Mouse (Mus musculus): Measurements from ENCODE around the gene Nolc1.
A peak's percentile ranks its signal among the peaks of the same experiment; 100 is the strongest.

The Nolc1 gene

GRCm38 (mm10) chr19:46075616-46076607 is at the start of gene Nolc1:
Gene Nolc1, plus strand, starts transcription at chr19:46075863.
- DNase-seq, result peak; percentile 99

- no peak for DNase-seq
Observed at GRCm38 (mm10) chr19:46026567-46026966, 49.1 kb upstream of the Nolc1 start.

- no peak for DNase-seq
Observed at GRCm38 (mm10) chr19:46028747-46029320, 46.8 kb upstream of the Nolc1 start.

- no peak for DNase-seq
Observed at GRCm38 (mm10) chr19:46029652-46030051, 46.0 kb upstream of the Nolc1 start.

- DNase-seq, result no peak
Observed at GRCm38 (mm10) chr19:46030196-46030983, 45.3 kb upstream of the Nolc1 start.

- no peak for DNase-seq
Observed at GRCm38 (mm10) chr19:46031689-46032432, 43.8 kb upstream of the Nolc1 start.

GRCm38 (mm10) chr19:46032731-46033510 is 42.7 kb upstream of the Nolc1 start:
- no peak for DNase-seq

GRCm38 (mm10) chr19:46033911-46034310 is 41.8 kb upstream of the Nolc1 start:
- no peak for DNase-seq

- DNase-seq, result peak; percentile 53
Observed at GRCm38 (mm10) chr19:46035971-46036370, 39.7 kb upstream of the Nolc1 start.

GRCm38 (mm10) chr19:46036477-46037242 is 39.0 kb upstream of the Nolc1 start:
- no peak for DNase-seq

- peak; percentile 38 for DNase-seq
Observed at GRCm38 (mm10) chr19:46037243-46037924, 38.3 kb upstream of the Nolc1 start.

GRCm38 (mm10) chr19:46037925-46038850 is 37.5 kb upstream of the Nolc1 start:
- peak; percentile 66 for DNase-seq

GRCm38 (mm10) chr19:46038851-46039260 is 36.8 kb upstream of the Nolc1 start:
- peak; percentile 75 for DNase-seq

- peak; percentile 88 for DNase-seq
Observed at GRCm38 (mm10) chr19:46039478-46039877, 36.2 kb upstream of the Nolc1 start.

GRCm38 (mm10) chr19:46040149-46040902 is 35.3 kb upstream of the Nolc1 start:
- DNase-seq, result no peak

GRCm38 (mm10) chr19:46041299-46041932 is 34.2 kb upstream of the Nolc1 start:
- DNase-seq, result no peak

GRCm38 (mm10) chr19:46041933-46042475 is 33.7 kb upstream of the Nolc1 start:
- peak; percentile 86 for DNase-seq
